Mouse (Mus musculus): ENCODE data around the gene Gm5617.

- no peak for TF ChIP-seq POLR2A (IDR thresholded peaks at IDR 0.05; ENCODE audit: insufficient read depth, low read depth, low read length)
- TF ChIP-seq CTCF (IDR thresholded peaks at IDR 0.05) = no peak
Measured at GRCm38 (mm10) chr9:48495548-48495932, 298 bp downstream of the Gm5617 start.
